ENCODE assay signal across 12 mouse cellular contexts in the genomic region with DNA sequence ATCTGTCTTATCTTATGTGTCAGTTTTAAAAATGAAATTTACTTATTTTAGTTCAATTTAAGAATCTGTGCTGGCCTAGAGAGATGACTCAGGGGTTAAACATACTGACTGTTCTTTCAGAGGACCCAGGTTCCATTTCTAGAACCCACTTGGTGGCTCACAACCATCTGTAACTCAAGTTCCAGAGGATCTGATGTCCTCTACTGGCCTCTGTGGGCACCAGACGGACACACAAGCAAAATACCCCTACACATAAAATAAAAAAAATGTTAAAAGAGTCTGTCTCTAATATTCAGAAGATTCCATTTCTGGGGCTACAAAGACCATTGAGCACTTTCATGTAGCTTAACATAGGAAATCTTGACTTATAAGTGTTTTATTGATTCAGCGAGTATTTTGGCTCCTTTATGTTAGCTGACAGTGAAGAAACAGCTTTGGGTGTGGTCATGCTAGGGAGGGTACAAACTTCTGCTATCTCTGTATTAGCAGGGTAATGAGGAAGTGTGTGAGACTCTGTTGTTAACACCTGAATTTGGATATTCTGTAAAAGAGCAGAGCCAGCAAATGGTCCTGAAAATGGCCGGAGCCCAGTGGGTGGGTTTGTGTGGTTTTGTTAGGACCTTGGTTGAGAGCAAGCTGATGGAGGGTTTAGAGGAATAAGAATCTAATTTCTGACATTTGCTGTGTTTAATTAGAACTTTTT. TPM values are rescaled to one million over a fixed set of nuclear protein-coding genes. Genes with fewer than 3 reads are reported as not detected.
DNase-seq lines count a peak whose midpoint lies in the region; ATAC-seq and TF ChIP-seq lines count a peak whose summit lies in the region.
"Had no signal": no experiment of that assay in that cellular context is flagged by ENCODE, and none has a peak within 500 bp of the region (broad histone marks: within the 10 kb centered on the region; RNA-seq: fewer than 3 reads in every experiment).

No protein-coding gene starts in this region.

- no peaks in the 10 kb centered on the region for H3K9me3 ChIP-seq in MEL (replicated peaks; ENCODE audit: insufficient read depth, low read length)
- H3K9me3 ChIP-seq in liver, postnatal 0 days (ENCODE audit: low read length) = no peaks in the 10 kb centered on the region
- H3K9me3 ChIP-seq: embryonic facial prominence, embryonic 10.5 days; forebrain, embryonic 13.5 days had no signal

- no peaks in the 10 kb centered on the region for H3K27me3 ChIP-seq in MEL (ENCODE audit: control insufficient read depth in 1 of 2, insufficient read depth in 2 of 2, low read length in 2 of 2)
- no peaks in the 10 kb centered on the region for H3K27me3 ChIP-seq in liver, postnatal 0 days (ENCODE audit: insufficient read depth, low read length)
- H3K27me3 ChIP-seq: forebrain, embryonic 13.5 days had no signal

- DNase-seq in A20 (ENCODE audit: low read depth, low spot score) = peak; percentile 56
- DNase-seq in MEL (ENCODE audit: low read depth, low spot score) = peak; percentile 79
- no peak for DNase-seq in liver, postnatal 0 days
- DNase-seq in gastrocnemius, postnatal 36 days = no peak
- DNase-seq in cerebellum, adult 8-10 months = no peak
- no peak for DNase-seq in adrenal gland, adult (ENCODE audit: inconsistent age in 2 of 2, low spot score in 1 of 2)
- DNase-seq: adrenal gland, postnatal 36 days; cerebellum, adult 2 months; layer of hippocampus, postnatal 36 days had no signal

- no peak for TF ChIP-seq CTCF in MEL (IDR thresholded peaks at IDR 0.05 in 2 of 3, conservative IDR thresholded peaks at IDR 0.05 in 1 of 3; ENCODE audit: control insufficient read depth in 1 of 3, insufficient read depth in 1 of 3, low read depth in 2 of 3, low read length in 3 of 3, poor library complexity in 1 of 3, severe bottlenecking in 1 of 3)
- TF ChIP-seq CTCF in liver, postnatal 0 days (IDR thresholded peaks at IDR 0.05; ENCODE audit: low read depth) = peak; percentile 42

- intact Hi-C loops in gastrocnemius, postnatal 36 days (cut with DNase I) = no loop called here

- peaks cover 10 to 33% of the 10 kb centered on the region in 2 experiments for H3K36me3 ChIP-seq in MEL (ENCODE audit: control insufficient read depth in 1 of 2, insufficient read depth in 2 of 2, low read length in 2 of 2)
- H3K36me3 ChIP-seq in liver, postnatal 0 days (replicated peaks; ENCODE audit: insufficient read depth, low read length) = peaks cover 14% of the 10 kb centered on the region

- peak overlapping the region; percentile 22; the same call in 1 of the 2 replicates for H3K9ac ChIP-seq in MEL (ENCODE audit: control insufficient read depth, low read depth, low read length, poor library complexity, severe bottlenecking)
- H3K9ac ChIP-seq in liver, postnatal 0 days (replicated peaks) = no peak overlapping the region
- H3K9ac ChIP-seq: forebrain, embryonic 13.5 days had no signal

- WGBS in liver, postnatal 0 days (ENCODE audit: insufficient replicate concordance) = 56% methylated on average over 3 of the region's 3 CpGs

- peaks cover 16 to 29% of the 10 kb centered on the region in 2 experiments for H3K4me1 ChIP-seq in MEL (ENCODE audit: control insufficient read depth in 1 of 2, insufficient read depth in 2 of 2, low read length in 2 of 2)
- peaks cover 30% of the 10 kb centered on the region for H3K4me1 ChIP-seq in liver, postnatal 0 days (ENCODE audit: insufficient read depth)
- H3K4me1 ChIP-seq: embryonic facial prominence, embryonic 10.5 days had no signal

- TF ChIP-seq EP300 in MEL (IDR thresholded peaks at IDR 0.05; ENCODE audit: low read depth in 1 of 2, low read length in 2 of 2) = peak; percentile 57 to 71
- peak; percentile 47; the same call in 1 of the 2 replicates for TF ChIP-seq EP300 in liver, postnatal 0 days (IDR thresholded peaks at IDR 0.05; ENCODE audit: low read depth)

- peak overlapping the region; percentile 74 for H3K27ac ChIP-seq in MEL (ENCODE audit: control insufficient read depth, low read depth, low read length)
- H3K27ac ChIP-seq in liver, postnatal 0 days (ENCODE audit: low read depth) = peak overlapping the region; percentile 63
- H3K27ac ChIP-seq: embryonic facial prominence, embryonic 10.5 days; forebrain, embryonic 13.5 days had no signal

- peak; percentile 32 to 63; a peak in 1 of 4 replicates for ATAC-seq in hematopoietic stem cell, adult 5-6 weeks (replicated peaks in 1 of 2; ENCODE audit: insufficient read depth in 1 of 2, low FRiP score in 2 of 2, low TSS enrichment in 1 of 2, low read depth in 1 of 2, poor library complexity in 2 of 2, severe bottlenecking in 2 of 2)
- peak; percentile 92 for ATAC-seq in liver, postnatal 0 days
- ATAC-seq: forebrain, embryonic 13.5 days had no signal

- TF ChIP-seq POLR2A in MEL (IDR thresholded peaks at IDR 0.05; ENCODE audit: control insufficient read depth in 1 of 2, insufficient read depth in 1 of 2, low read depth in 1 of 2, low read length in 2 of 2, poor library complexity in 1 of 2) = no peak

- peaks cover 74% of the 10 kb centered on the region for H3K79me2 ChIP-seq in MEL (ENCODE audit: control insufficient read depth, insufficient read depth, low read length, poor library complexity)

- peak overlapping the region in 1 of 2 experiments; percentile 27; a peak in 2 of 4 replicates for H3K4me3 ChIP-seq in MEL (ENCODE audit: control insufficient read depth in 1 of 2, insufficient read depth in 1 of 2, low read depth in 2 of 2, low read length in 2 of 2)
- H3K4me3 ChIP-seq in liver, postnatal 0 days (ENCODE audit: low read depth, low read length) = 0 out of 2 replicates have a peak overlapping the region, but pooled peaks have one; percentile 11
- H3K4me3 ChIP-seq: embryonic facial prominence, embryonic 10.5 days; forebrain, embryonic 13.5 days had no signal

- H3K4me2 ChIP-seq in liver, postnatal 0 days (ENCODE audit: low read depth, low read length) = peak overlapping the region; percentile 56
- H3K4me2 ChIP-seq: forebrain, embryonic 13.5 days had no signal

- TF ChIP-seq RAD21 in MEL (IDR thresholded peaks at IDR 0.05; ENCODE audit: low read depth, low read length) = no peak

TF ChIP-seq in MEL, 35 proteins besides CTCF, POLR2A, EP300 and RAD21:
- TF ChIP-seq JUND (IDR thresholded peaks at IDR 0.05; ENCODE audit: low read depth, low read length) = no peak
- 0 out of 2 replicates have a peak, but pooled peaks have one; percentile 5 for TF ChIP-seq ZNF384 (IDR thresholded peaks at IDR 0.05; ENCODE audit: low read depth, low read length)
- TF ChIP-seq HCFC1 (IDR thresholded peaks at IDR 0.05; ENCODE audit: low read depth, low read length) = no peak
- TF ChIP-seq TAL1 (IDR thresholded peaks at IDR 0.05; ENCODE audit: low read length) = peak; percentile 51
- no peak for TF ChIP-seq MXI1 (IDR thresholded peaks at IDR 0.05; ENCODE audit: low read depth, low read length)
- TF ChIP-seq SMC3 (IDR thresholded peaks at IDR 0.05; ENCODE audit: low read depth, low read length) = no peak
- TF ChIP-seq RCOR1 (IDR thresholded peaks at IDR 0.05; ENCODE audit: low read depth, low read length) = peak; percentile 35; the same call in 1 of the 2 replicates
- peak; percentile 73 for TF ChIP-seq GATA1 (IDR thresholded peaks at IDR 0.05; ENCODE audit: low read depth, low read length)
- 0 out of 2 replicates have a peak, but pooled peaks have one; percentile 31 for TF ChIP-seq CHD1 (IDR thresholded peaks at IDR 0.05; ENCODE audit: low read depth, low read length)
- 0 out of 2 replicates have a peak, but pooled peaks have one; percentile 45 for TF ChIP-seq TCF12 (IDR thresholded peaks at IDR 0.05; ENCODE audit: low read depth, low read length)
- TF ChIP-seq SIN3A (IDR thresholded peaks at IDR 0.05; ENCODE audit: low read length) = peak; percentile 51; the same call in 1 of the 2 replicates
- peak; percentile 63 for TF ChIP-seq ETS1 (IDR thresholded peaks at IDR 0.05; ENCODE audit: low read depth, low read length)
- TF ChIP-seq MYC (IDR thresholded peaks at IDR 0.05; ENCODE audit: low read depth, low read length) = no peak
- TF ChIP-seq USF1 (IDR thresholded peaks at IDR 0.05; ENCODE audit: low read depth, low read length) = no peak
- TF ChIP-seq ELF1 (IDR thresholded peaks at IDR 0.05; ENCODE audit: low read depth, low read length) = peak; percentile 59
- no peak for TF ChIP-seq USF2 (IDR thresholded peaks at IDR 0.05; ENCODE audit: borderline replicate concordance in 1 of 2, insufficient read depth in 1 of 2, low read depth in 1 of 2, low read length in 2 of 2)
- TF ChIP-seq ZC3H11A (IDR thresholded peaks at IDR 0.05; ENCODE audit: low read depth, low read length) = no peak

RNA-seq across cellular contexts. Expression of gene Ubp1, which starts 10.5 kb away (rescaled TPM):
- 45.5 and 46.4 TPM in 2 replicates for total RNA-seq in MEL (2012; rRNA removed)
- 10 to 100 TPM; 60.8 to 95.5 TPM for polyA plus RNA-seq in MEL (2012; ENCODE audit: insufficient read depth in 1 of 2, insufficient read length in 2 of 2, low read depth in 1 of 2, low replicate concordance in 2 of 2, missing spikeins in 1 of 2)
- 75.9 and 79.3 TPM in 2 replicates for total RNA-seq in hematopoietic stem cell, adult 5-6 weeks (2017)
- 22.6 and 22.8 TPM in 2 replicates for polyA plus RNA-seq in liver, postnatal 0 days (2015; fragmentation: Nextera tagmentation; extraction: Ambion mirVana)
- total RNA-seq in gastrocnemius, postnatal 36 days (2021) = 10 to 100 TPM; 17.0 to 17.6 TPM

Comparison
In these comparisons a context has a peak if more than half of its experiments do, and no peak if none do; other contexts are left out.
1. DNase-seq: peak in A20 (single experiment) and MEL (single experiment); none in liver, postnatal 0 days (single experiment), gastrocnemius, postnatal 36 days (0 of 2), cerebellum, adult 8-10 months (single experiment) and adrenal gland, adult (0 of 2).